Mouse (Mus musculus): ENCODE measurements around the gene Elf2.

DNA sequence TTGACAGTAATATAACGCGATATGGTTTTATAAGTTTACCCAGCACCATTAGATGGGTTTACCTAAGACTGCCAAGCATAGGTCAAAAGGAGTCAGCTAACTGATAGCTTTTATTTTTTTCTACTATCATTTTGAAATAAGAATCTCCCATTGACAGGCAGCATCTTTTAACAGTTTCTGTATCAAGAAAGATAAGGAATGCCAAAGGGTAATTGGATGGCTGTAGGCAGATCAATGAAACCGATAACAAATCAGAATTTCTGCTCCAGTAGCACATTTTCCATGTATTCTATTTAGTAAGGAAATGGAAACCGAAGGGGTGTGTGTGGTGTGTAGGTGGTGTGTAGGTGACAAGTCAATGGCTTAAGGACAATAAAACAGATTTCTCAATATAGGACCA, 62.0 kb downstream of the Elf2 start:
- no peak for TF ChIP-seq CTCF (IDR thresholded peaks at IDR 0.05; ENCODE audit: low read depth)
- TF ChIP-seq EP300 (IDR thresholded peaks at IDR 0.05; ENCODE audit: low read depth): no peak
